13 mouse cellular contexts compared by ENCODE assay signal in genomic region chr8:34670930-34671715, GRCm38 (mm10).
DNase-seq lines count a peak whose midpoint lies in the region; ATAC-seq and TF ChIP-seq lines count a peak whose summit lies in the region.
"Had no signal": no experiment of that assay in that cellular context is flagged by ENCODE, and none has a peak within 500 bp of the region (broad histone marks: within the 10 kb centered on the region; RNA-seq: fewer than 3 reads in every experiment).

No protein-coding gene starts in this region.

- peak overlapping the region; percentile 76 for H3K27ac ChIP-seq in spleen, adult 2 months (ENCODE audit: insufficient read depth, low read length)
- H3K27ac ChIP-seq in liver, embryonic 11.5 days (ENCODE audit: low read depth, low read length), result peak overlapping the region; percentile 71
- H3K27ac ChIP-seq in stomach, postnatal 0 days (replicated peaks), result no peak overlapping the region
- H3K27ac ChIP-seq: heart, embryonic 13.5 days had no signal

- H3K4me1 ChIP-seq in spleen, adult 2 months (ENCODE audit: control insufficient read depth, insufficient read depth, insufficient read length), result peaks cover 15% of the 10 kb centered on the region
- peaks cover 14% of the 10 kb centered on the region for H3K4me1 ChIP-seq in liver, embryonic 11.5 days (replicated peaks; ENCODE audit: control insufficient read depth, insufficient read depth, low read length)
- H3K4me1 ChIP-seq in stomach, postnatal 0 days (replicated peaks; ENCODE audit: control insufficient read depth, insufficient read depth), result no peaks in the 10 kb centered on the region; the same call in 1 of the 2 replicates

- no peak for TF ChIP-seq POLR2A in spleen, adult 2 months (IDR thresholded peaks at IDR 0.05; ENCODE audit: low read depth, low read length)

- no peaks in the 10 kb centered on the region for H3K27me3 ChIP-seq in spleen, adult 2 months (ENCODE audit: control insufficient read depth, insufficient read depth, low read length)
- no peaks in the 10 kb centered on the region for H3K27me3 ChIP-seq in liver, embryonic 11.5 days (replicated peaks; ENCODE audit: control insufficient read depth, insufficient read depth, low read length)
- no peaks in the 10 kb centered on the region for H3K27me3 ChIP-seq in stomach, postnatal 0 days (ENCODE audit: control insufficient read depth, insufficient read depth, low read length)
- H3K27me3 ChIP-seq: heart, embryonic 13.5 days had no signal

- WGBS in spleen, adult 2 months, result 7% methylated on average over 4 of the region's 4 CpGs
- 20% methylated on average over 4 of the region's 4 CpGs for WGBS in liver, embryonic 11.5 days
- 32% methylated on average over 4 of the region's 4 CpGs for WGBS in stomach, postnatal 0 days

- ATAC-seq in liver, embryonic 11.5 days (replicated peaks; ENCODE audit: low FRiP score), result peak; percentile 90
- ATAC-seq in stomach, postnatal 0 days (ENCODE audit: low FRiP score, low TSS enrichment), result 0 out of 2 replicates have a peak, but pooled peaks have one; percentile 6

- no peaks in the 10 kb centered on the region for H3K36me3 ChIP-seq in spleen, adult 2 months (ENCODE audit: control insufficient read depth, insufficient read depth, low read length)
- no peaks in the 10 kb centered on the region for H3K36me3 ChIP-seq in liver, embryonic 11.5 days (ENCODE audit: control insufficient read depth, insufficient read depth, low read length)
- H3K36me3 ChIP-seq in stomach, postnatal 0 days (ENCODE audit: control insufficient read depth, insufficient read depth, low read length), result no peaks in the 10 kb centered on the region
- H3K36me3 ChIP-seq: G1E; heart, embryonic 13.5 days had no signal

- TF ChIP-seq EP300 in stomach, postnatal 0 days (optimal IDR thresholded peaks at IDR 0.05), result no peak

- no peak for TF ChIP-seq CTCF in spleen, adult 2 months (IDR thresholded peaks at IDR 0.05; ENCODE audit: extremely low read depth, insufficient read depth, insufficient read length, insufficient replicate concordance)
- no peak for TF ChIP-seq CTCF in stomach, postnatal 0 days (IDR thresholded peaks at IDR 0.05; ENCODE audit: low read depth)

- H3K4me2 ChIP-seq in liver, embryonic 11.5 days, result peak overlapping the region; percentile 22
- no peak overlapping the region for H3K4me2 ChIP-seq in stomach, postnatal 0 days (replicated peaks; ENCODE audit: low read depth)
- H3K4me2 ChIP-seq: heart, embryonic 13.5 days; lung, embryonic 14.5 days had no signal

- peak; percentile 27 to 33 for DNase-seq in spleen, adult 2 months (ENCODE audit: low read depth in 1 of 2, low spot score in 2 of 2)
- DNase-seq in spleen, adult 18-20 months, result no peak
- DNase-seq in adipocyte (ENCODE audit: low spot score), result peak; percentile 27
- no peak for DNase-seq in liver, embryonic 11.5 days (ENCODE audit: low spot score)
- DNase-seq in stomach, postnatal 0 days (ENCODE audit: low spot score), result no peak
- DNase-seq in c-Kit-positive CD71-positive TER-119-positive erythroid progenitor cells, embryonic 14.5 days (ENCODE audit: low spot score), result no peak
- DNase-seq in ovary, postnatal 10 days (ENCODE audit: low spot score), result no peak
- DNase-seq: cerebellum, adult 9-11 months; kidney, adult 18-20 months; layer of hippocampus, adult 9-11 months; lung, embryonic 14.5 days had no signal

- no peaks in the 10 kb centered on the region for H3K9me3 ChIP-seq in liver, embryonic 11.5 days (ENCODE audit: control insufficient read depth, low read length)
- H3K9me3 ChIP-seq in stomach, postnatal 0 days (ENCODE audit: control insufficient read depth, low read length), result no peaks in the 10 kb centered on the region
- H3K9me3 ChIP-seq: heart, embryonic 13.5 days had no signal

- 0 out of 2 replicates have a peak overlapping the region, but pooled peaks have one; percentile 30 for H3K9ac ChIP-seq in liver, embryonic 11.5 days (ENCODE audit: low read depth, low read length)
- no peak overlapping the region for H3K9ac ChIP-seq in stomach, postnatal 0 days (ENCODE audit: low read length)
- H3K9ac ChIP-seq: heart, embryonic 13.5 days; lung, embryonic 14.5 days had no signal

- H3K4me3 ChIP-seq in spleen, adult 2 months (ENCODE audit: extremely low read depth, insufficient read depth, insufficient read length), result no peak overlapping the region
- no peak overlapping the region for H3K4me3 ChIP-seq in liver, embryonic 11.5 days (ENCODE audit: low read depth, low read length)
- H3K4me3 ChIP-seq in stomach, postnatal 0 days (ENCODE audit: low read depth, low read length), result no peak overlapping the region
- H3K4me3 ChIP-seq: heart, embryonic 13.5 days had no signal

Comparison
In these comparisons a context has a peak if more than half of its experiments do, and no peak if none do; other contexts are left out.
1. DNase-seq: peak in spleen, adult 2 months (2 of 2) and adipocyte (single experiment); none in spleen, adult 18-20 months (0 of 2), liver, embryonic 11.5 days (single experiment), stomach, postnatal 0 days (single experiment), c-Kit-positive CD71-positive TER-119-positive erythroid progenitor cells, embryonic 14.5 days (single experiment) and ovary, postnatal 10 days (single experiment).